Mouse (Mus musculus): ENCODE data around the gene Trnt1. TPM values are rescaled to one million over a fixed set of nuclear protein-coding genes. Genes with fewer than 3 reads are reported as not detected.

Gene Trnt1
- polyA plus RNA-seq, 1 experiment from 2014 or later, result 59.8 TPM

DNA sequence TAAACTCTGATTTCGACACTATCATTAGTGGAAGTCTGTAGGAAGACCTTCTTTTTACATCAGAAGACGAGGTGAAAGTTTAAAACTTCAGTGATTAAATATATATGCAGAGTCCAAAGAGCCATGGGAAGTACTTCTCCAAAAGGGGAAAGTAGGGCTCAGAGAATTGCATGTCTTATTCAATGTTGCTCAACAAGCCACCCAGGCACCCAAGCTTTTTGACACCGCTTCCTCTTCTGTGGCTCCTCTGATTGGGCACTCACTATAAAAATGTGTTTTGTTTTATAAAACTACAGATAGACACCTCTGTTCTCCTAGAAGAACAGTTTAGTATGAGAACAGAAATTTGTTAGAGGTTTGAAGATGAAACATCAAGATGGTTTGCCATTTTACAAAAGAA, 51.0 kb downstream of the Trnt1 start:
- 70% methylated on average over 3 of the region's 3 CpGs for WGBS
- Histone ChIP-seq H3K9ac (replicated peaks; ENCODE audit: low read depth, low read length) (no peak overlapping the region), H3K27ac (ENCODE audit: low read length) (no peak overlapping the region), H3K36me3 (ENCODE audit: control insufficient read depth, insufficient read depth, low read length) (no peaks in the 10 kb centered on the region), H3K4me3 (ENCODE audit: low read depth, low read length) (no peak overlapping the region), H3K9me3 (ENCODE audit: control insufficient read depth, low read depth, low read length) (no peaks in the 10 kb centered on the region), H3K4me2 (replicated peaks; ENCODE audit: low read depth, low read length) (no peak overlapping the region), H3K27me3 (ENCODE audit: control insufficient read depth, insufficient read depth, low read length) (no peaks in the 10 kb centered on the region), H3K4me1 (ENCODE audit: control insufficient read depth, insufficient read depth, low read length) (no peaks in the 10 kb centered on the region)
- no peak for ATAC-seq (ENCODE audit: insufficient number of reproducible peaks, insufficient read depth, low FRiP score, low read depth)

DNA sequence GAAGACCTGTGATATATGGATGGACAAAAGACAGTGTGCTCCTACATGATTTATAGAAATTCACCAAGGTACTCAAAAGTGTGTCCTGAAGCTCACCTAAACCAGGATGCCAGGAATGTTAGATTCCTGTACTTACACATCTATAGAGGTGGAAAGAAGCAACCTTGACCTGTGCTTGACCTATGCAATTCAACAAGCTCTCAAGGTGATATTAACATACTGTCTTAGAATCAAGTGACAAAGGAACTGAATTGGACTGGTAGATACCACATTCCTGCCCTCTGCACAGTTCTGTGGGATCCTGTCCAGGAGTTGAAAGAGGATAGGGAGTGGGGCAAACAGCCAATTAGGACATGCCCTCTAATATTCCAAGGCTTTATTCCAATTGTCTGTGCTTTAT, 51.6 kb downstream of the Trnt1 start:
- Histone ChIP-seq H3K27ac (ENCODE audit: low read length) (no peak overlapping the region), H3K9me3 (ENCODE audit: control insufficient read depth, low read depth, low read length) (no peaks in the 10 kb centered on the region), H3K36me3 (ENCODE audit: control insufficient read depth, insufficient read depth, low read length) (no peaks in the 10 kb centered on the region), H3K4me2 (replicated peaks; ENCODE audit: low read depth, low read length) (no peak overlapping the region), H3K27me3 (ENCODE audit: control insufficient read depth, insufficient read depth, low read length) (no peaks in the 10 kb centered on the region), H3K9ac (replicated peaks; ENCODE audit: low read depth, low read length) (no peak overlapping the region), H3K4me3 (ENCODE audit: low read depth, low read length) (no peak overlapping the region), H3K4me1 (ENCODE audit: control insufficient read depth, insufficient read depth, low read length) (no peaks in the 10 kb centered on the region)
- ATAC-seq (ENCODE audit: insufficient number of reproducible peaks, insufficient read depth, low FRiP score, low read depth), result no peak

DNA sequence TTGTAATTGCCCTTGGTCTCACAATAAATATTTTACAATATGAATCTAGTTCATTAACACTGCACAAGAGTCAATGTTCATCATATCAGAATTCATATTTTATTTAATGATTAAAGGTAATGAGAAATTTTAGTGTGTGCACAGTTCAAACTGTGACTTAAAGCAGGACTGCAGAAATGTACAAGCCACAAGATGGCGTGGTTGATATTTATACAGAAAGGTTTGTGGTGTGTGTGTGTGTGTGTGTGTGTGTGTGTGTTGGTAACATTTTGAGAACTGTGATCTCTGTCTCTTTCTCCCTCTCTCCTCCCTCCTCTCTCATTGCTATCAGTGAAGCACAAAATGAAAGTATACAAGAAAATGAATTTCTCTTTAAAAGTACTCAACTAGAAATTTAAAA, 53.4 kb downstream of the Trnt1 start:
- H3K27ac ChIP-seq (ENCODE audit: low read length), result no peak overlapping the region
- WGBS, result 38% methylated on average over 1 of the region's 1 CpGs
- no peak overlapping the region for H3K4me2 ChIP-seq (replicated peaks; ENCODE audit: low read depth, low read length)
- H3K36me3 ChIP-seq (ENCODE audit: control insufficient read depth, insufficient read depth, low read length), result no peaks in the 10 kb centered on the region
- H3K9me3 ChIP-seq (ENCODE audit: control insufficient read depth, low read depth, low read length), result no peaks in the 10 kb centered on the region
- no peak overlapping the region for H3K4me3 ChIP-seq (ENCODE audit: low read depth, low read length)
- no peak for ATAC-seq (ENCODE audit: insufficient number of reproducible peaks, insufficient read depth, low FRiP score, low read depth)
- no peaks in the 10 kb centered on the region for H3K4me1 ChIP-seq (ENCODE audit: control insufficient read depth, insufficient read depth, low read length)
- H3K27me3 ChIP-seq (ENCODE audit: control insufficient read depth, insufficient read depth, low read length), result no peaks in the 10 kb centered on the region
- H3K9ac ChIP-seq (replicated peaks; ENCODE audit: low read depth, low read length), result no peak overlapping the region

Other genes with a start within 250 kb of the Trnt1 start
- gene Il5ra, start 20.1 kb upstream of the Trnt1 start, polyA plus RNA-seq (2014; fragmentation: Nextera tagmentation; extraction: Ambion mirVana), result not detected in 2 replicates
- gene Crbn, start 31.0 kb downstream of the Trnt1 start, polyA plus RNA-seq (2014; fragmentation: Nextera tagmentation; extraction: Ambion mirVana), result 49.3 and 51.6 TPM in 2 replicates